Mouse (Mus musculus): Measurements from ENCODE around the gene Arpp21. TPM values are rescaled to one million over a fixed set of nuclear protein-coding genes. Genes with fewer than 3 reads are reported as not detected.
"Not testable (repeated sequence)": the region's sequence is repeated elsewhere in the genome, so short reads cannot be mapped to it uniquely, and the experiment has no call there.

The Arpp21 gene
- polyA plus RNA-seq, 1 experiment from 2014 or later: 0.83 TPM

DNA sequence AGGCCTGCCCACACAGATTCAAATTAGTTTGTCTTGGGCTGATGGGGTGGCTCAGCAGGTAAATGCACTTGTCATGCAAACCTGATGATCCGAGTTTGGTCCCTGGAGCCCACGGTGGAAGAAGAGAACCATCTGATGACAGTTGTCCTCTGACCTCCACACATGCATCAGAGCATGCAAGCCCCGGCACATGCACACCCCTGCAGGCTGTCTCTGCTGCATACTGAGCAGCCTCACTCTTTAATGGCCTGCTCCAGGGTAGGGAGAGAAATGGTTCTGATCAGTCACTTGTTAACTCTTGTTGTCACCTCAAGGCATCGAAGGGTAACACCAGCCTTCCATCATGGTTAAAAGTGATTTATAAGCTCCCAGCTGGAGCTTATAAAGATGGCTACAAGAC, 157.3 kb downstream of the Arpp21 start:
- 70% methylated on average over 4 of the region's 4 CpGs for WGBS (ENCODE audit: insufficient replicate concordance)
- ATAC-seq: no peak
- Histone ChIP-seq H3K4me1 (no peaks in the 10 kb centered on the region), H3K36me3 (no peaks in the 10 kb centered on the region), H3K27ac (no peak overlapping the region), H3K4me2 (no peak overlapping the region), H3K4me3 (no peak overlapping the region), H3K9ac (no peak overlapping the region), H3K9me3 (replicated peaks) (no peaks in the 10 kb centered on the region), H3K27me3 (replicated peaks) (no peaks in the 10 kb centered on the region)

DNA sequence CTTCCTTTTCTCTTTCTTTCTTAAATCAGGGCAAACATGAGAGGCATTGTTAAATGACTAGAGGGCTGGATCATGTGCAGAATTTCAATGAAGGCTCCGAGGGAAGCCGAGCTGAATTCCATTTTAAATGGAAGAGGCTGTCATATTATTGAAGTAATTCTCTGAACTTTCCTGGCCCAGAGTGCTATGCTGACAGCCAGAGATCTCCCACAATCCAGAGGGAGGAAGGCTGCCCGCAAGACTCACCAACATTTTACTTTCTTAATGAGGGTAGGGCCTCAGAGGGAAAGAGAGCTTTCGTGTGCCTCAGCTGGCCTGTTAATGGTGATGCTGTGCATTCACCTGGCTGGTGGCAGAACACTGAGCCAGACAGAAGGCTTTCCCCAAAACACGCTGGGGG, 160.5 kb downstream of the Arpp21 start:
- H3K4me3 ChIP-seq: no peak overlapping the region
- H3K4me1 ChIP-seq: 0 out of 2 replicates have a peak, but pooled peaks cover 6% of the 10 kb centered on the region
- H3K9me3 ChIP-seq (replicated peaks): no peaks in the 10 kb centered on the region
- no peaks in the 10 kb centered on the region for H3K36me3 ChIP-seq
- no peaks in the 10 kb centered on the region for H3K27me3 ChIP-seq (replicated peaks)
- H3K4me2 ChIP-seq: no peak overlapping the region
- H3K9ac ChIP-seq: no peak overlapping the region
- WGBS (ENCODE audit: insufficient replicate concordance): 75% methylated on average over 5 of the region's 5 CpGs
- H3K27ac ChIP-seq: no peak overlapping the region
- ATAC-seq: no peak

DNA sequence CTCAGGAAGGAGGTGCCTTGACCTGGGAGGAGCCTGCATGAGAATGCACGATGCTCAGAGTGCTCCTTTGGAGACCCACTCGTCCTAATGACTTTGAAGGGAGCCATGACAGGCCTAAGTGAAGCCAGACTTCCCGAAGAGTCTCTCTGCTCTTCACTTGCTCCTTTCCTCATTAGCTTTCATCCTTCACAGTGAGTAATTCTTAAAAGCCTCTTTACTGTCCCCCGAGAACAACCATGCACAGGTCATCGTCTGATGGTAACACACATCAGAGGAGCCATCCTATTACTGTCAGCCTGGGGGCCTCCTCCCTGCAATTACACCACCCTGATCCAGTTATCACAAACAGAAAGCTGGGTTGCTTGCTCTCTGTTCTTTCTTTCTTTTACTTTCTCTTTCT, 160.9 kb downstream of the Arpp21 start:
- Histone ChIP-seq H3K36me3 (no peaks in the 10 kb centered on the region), H3K9ac (no peak overlapping the region), H3K4me2 (no peak overlapping the region), H3K27me3 (replicated peaks) (no peaks in the 10 kb centered on the region), H3K4me1 (0 out of 2 replicates have a peak, but pooled peaks cover 6% of the 10 kb centered on the region), H3K27ac (no peak overlapping the region), H3K9me3 (replicated peaks) (no peaks in the 10 kb centered on the region), H3K4me3 (no peak overlapping the region)
- WGBS (ENCODE audit: insufficient replicate concordance): 60% methylated on average over 5 of the region's 5 CpGs
- no peak for ATAC-seq

DNA sequence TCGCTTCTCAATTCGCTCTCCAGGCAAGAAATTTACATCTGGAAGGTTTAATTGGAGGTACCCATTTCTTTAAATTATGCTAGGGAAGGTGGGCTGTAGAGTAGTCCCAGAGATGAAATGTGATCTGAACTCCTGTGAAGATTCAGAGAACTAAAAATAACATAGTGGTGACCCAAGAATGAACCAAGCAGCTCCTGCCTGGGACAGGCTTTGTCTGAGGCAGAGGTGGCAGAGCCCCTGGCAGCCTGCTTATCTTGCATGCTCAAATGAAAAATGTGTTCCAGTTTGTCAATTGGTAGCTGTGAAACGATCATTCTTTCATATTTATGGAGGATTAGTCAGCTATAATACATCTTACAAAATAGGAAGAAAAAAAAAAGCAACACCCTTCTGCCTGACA, 164.4 kb downstream of the Arpp21 start:
- Histone ChIP-seq H3K4me1 (peaks cover 9% of the 10 kb centered on the region; the same call in 1 of the 2 replicates), H3K4me3 (no peak overlapping the region), H3K36me3 (no peaks in the 10 kb centered on the region), H3K27ac (no peak overlapping the region), H3K27me3 (replicated peaks) (no peaks in the 10 kb centered on the region), H3K4me2 (no peak overlapping the region), H3K9ac (no peak overlapping the region), H3K9me3 (replicated peaks) (no peaks in the 10 kb centered on the region)
- 43% methylated on average over 3 of the region's 3 CpGs for WGBS (ENCODE audit: insufficient replicate concordance)
- ATAC-seq: no peak

DNA sequence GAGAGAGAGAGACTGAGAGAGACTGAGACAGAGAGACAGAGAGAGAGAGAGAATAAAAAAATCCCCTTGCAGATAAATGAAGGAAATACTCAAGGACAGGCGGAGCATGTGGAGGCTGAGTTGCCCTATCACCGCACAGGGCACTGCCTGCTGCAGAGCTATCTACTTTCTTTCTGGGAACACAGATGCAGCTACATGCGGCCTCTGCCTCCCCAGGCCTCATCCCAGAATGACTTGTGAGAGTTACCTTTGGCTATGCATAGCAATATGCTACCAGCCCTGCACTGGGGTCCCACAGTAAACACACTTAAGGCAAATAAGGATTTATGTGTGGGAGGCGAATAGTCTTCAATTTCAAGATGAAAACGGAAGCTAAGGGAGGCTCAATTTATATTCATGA, 164.8 kb downstream of the Arpp21 start:
- no peak overlapping the region for H3K4me2 ChIP-seq
- 39% methylated on average over 5 of the region's 5 CpGs for WGBS (ENCODE audit: insufficient replicate concordance)
- ATAC-seq: no peak

DNA sequence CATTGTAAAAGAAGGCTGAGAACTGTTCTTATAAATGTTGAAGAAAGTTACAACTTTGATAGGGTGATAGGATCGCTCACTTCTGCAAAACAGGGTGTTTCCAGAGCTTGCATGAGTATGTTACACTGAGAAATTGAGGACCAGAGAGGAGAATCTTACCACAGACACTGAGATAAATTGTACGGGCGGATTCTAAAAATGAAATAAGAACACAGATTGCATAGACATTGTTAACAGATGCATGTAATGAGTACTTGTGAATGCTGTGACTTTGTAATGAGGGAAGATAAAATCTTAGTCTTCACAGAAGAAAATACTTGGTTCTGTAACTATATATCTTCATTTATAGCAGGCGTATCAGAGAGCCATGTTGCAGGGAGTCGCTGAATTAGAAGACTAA, 167.5 kb downstream of the Arpp21 start:
- H3K27ac ChIP-seq: no peak overlapping the region
- no peaks in the 10 kb centered on the region for H3K27me3 ChIP-seq (replicated peaks)
- no peak overlapping the region for H3K4me3 ChIP-seq
- H3K4me1 ChIP-seq: peaks cover 9% of the 10 kb centered on the region; the same call in 1 of the 2 replicates
- H3K9ac ChIP-seq: no peak overlapping the region
- no peak overlapping the region for H3K4me2 ChIP-seq
- 68% methylated on average over 5 of the region's 5 CpGs for WGBS (ENCODE audit: insufficient replicate concordance)
- no peaks in the 10 kb centered on the region for H3K9me3 ChIP-seq (replicated peaks)
- no peak for ATAC-seq
- no peaks in the 10 kb centered on the region for H3K36me3 ChIP-seq

More for the DNA sequence above, 164.8 kb downstream of the Arpp21 start:
- Histone ChIP-seq H3K27me3 (replicated peaks) (no peaks in the 10 kb centered on the region), H3K4me1 (peaks cover 9% of the 10 kb centered on the region; the same call in 1 of the 2 replicates), H3K9me3 (replicated peaks) (no peaks in the 10 kb centered on the region), H3K9ac (no peak overlapping the region), H3K4me3 (no peak overlapping the region), H3K27ac (no peak overlapping the region), H3K36me3 (no peaks in the 10 kb centered on the region)

DNA sequence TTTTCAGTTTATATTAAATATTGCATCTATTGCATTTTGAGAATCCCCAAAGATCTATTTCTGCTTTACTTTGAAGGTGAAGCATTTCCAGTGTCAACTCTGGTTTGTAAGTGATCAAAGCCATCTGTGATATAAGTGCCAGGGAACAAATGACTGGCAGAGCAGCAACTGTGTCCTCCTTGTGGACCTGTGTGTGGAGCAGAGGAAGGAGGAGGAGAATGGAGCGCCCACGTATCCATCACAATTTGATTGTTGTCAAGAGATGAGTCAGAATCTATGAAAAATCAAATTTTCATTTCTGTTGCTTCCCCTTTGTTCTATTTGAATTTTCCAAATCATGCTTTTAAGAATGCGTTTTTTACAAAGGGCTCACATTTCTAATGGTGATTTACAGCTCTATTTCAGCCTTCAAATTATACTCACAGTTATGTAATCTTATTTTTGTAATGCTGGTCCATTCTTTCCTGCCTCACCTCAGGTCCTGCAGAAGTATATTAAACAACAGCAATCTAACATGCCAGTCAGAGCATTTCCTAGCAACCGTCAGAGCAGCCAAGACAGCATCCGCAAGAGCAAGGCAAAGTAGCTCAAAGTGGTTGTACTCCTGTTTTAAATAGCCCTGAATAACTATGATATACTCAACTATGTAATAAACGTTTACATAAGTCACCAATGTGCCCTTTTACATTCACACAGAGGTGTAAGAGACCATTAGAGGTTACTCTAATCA, 174.9 kb downstream of the Arpp21 start:
- 60% methylated on average over 6 of the region's 6 CpGs for WGBS (ENCODE audit: insufficient replicate concordance)
- 0 out of 2 replicates have a peak, but pooled peaks cover 4% of the 10 kb centered on the region for H3K27me3 ChIP-seq (replicated peaks)
- H3K27ac ChIP-seq: no peak overlapping the region
- H3K9ac ChIP-seq: no peak overlapping the region
- H3K4me3 ChIP-seq: no peak overlapping the region
- no peaks in the 10 kb centered on the region for H3K4me1 ChIP-seq
- ATAC-seq: no peak
- no peak overlapping the region for H3K4me2 ChIP-seq
- H3K36me3 ChIP-seq: no peaks in the 10 kb centered on the region
- no peaks in the 10 kb centered on the region for H3K9me3 ChIP-seq (replicated peaks)

DNA sequence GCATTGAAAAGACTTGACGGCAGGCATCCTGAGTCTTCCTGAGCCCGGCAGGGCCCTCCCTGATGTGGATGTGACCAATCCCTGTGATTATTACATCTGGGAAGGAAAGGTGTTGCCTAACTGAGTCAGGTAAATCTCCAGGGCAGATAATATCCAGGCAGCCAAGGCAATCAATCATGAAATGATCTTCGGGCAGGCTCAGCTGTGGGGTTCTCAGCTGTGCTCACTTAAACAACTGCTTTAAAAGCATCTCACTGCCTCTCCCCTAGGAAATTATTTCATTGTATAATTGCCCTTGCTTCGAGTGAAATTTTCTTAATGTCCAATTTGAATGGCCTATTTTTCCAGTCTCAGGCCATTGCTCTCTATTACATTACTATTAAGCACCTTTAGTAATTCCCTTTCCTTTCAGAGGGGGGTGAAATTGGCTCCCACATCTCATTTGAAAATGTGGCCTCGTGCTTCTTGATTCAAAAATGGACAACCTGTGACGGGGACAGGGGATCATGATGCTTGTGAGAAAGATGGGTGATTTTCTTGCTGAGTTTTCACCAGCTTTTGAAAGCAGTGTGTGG, 180.8 kb downstream of the Arpp21 start:
- Histone ChIP-seq H3K27ac (no peak overlapping the region), H3K4me1 (no peaks in the 10 kb centered on the region), H3K4me3 (no peak overlapping the region), H3K4me2 (no peak overlapping the region), H3K36me3 (no peaks in the 10 kb centered on the region), H3K27me3 (replicated peaks) (no peaks in the 10 kb centered on the region), H3K9ac (no peak overlapping the region), H3K9me3 (replicated peaks) (no peaks in the 10 kb centered on the region)
- WGBS (ENCODE audit: insufficient replicate concordance): 65% methylated on average over 6 of the region's 6 CpGs
- ATAC-seq: no peak

DNA sequence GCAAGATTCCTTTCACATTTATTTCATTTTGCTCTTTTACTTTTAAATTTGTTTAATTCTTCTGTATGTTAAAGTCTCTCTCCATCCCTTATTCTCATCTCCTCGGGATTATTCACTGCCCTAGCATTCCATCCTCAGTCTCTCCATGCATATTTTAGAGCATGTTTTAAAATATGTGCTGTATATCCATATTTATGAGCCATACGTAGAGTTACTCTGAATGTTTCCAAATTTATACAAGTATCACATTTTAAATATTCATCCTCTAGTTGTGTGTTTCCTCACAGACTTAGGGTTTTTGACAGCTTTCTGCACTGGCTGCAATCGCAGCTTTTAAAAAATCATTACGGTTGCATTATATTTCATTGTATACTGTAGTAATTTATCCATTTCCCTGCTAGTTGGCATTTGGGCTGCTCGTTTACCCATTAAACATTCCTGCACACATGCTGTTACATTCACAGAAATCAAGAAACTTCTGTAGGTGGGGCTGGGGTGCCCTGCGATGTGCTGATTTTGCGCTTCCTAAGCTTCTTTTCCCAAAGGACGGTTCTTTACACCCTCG, 187.8 kb downstream of the Arpp21 start:
- no peaks in the 10 kb centered on the region for H3K27me3 ChIP-seq (replicated peaks)
- H3K4me1 ChIP-seq: no peaks in the 10 kb centered on the region
- whole genome bisulfite sequencing (ENCODE audit: insufficient replicate concordance): 68% methylated on average over 9 of the region's 9 CpGs
- no peak overlapping the region for H3K9ac ChIP-seq
- H3K36me3 ChIP-seq: no peaks in the 10 kb centered on the region
- no peak overlapping the region for H3K4me2 ChIP-seq
- no peaks in the 10 kb centered on the region for H3K9me3 ChIP-seq (replicated peaks)
- no peak overlapping the region for H3K27ac ChIP-seq
- ATAC-seq: no peak
- H3K4me3 ChIP-seq: no peak overlapping the region

DNA sequence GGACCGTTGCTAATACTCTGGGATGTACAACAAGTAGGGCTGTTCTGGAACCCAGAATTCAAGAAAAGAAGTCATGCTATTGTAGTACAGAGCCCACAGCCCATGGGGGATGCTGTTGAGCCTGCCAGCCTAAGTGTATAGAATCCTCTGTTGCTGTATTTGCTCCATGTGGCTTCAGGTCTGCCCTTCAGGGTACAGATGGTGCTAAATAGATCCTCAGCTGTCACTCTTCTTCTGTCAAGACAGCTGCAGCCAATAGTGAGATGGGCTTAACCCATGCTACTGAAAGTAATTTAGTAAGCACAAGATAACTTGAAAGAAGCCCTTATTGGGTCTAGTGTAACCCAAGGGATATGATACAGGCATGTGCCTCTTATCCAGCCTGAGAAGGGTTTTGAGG, 195.2 kb downstream of the Arpp21 start:
- H3K36me3 ChIP-seq: no peaks in the 10 kb centered on the region
- no peak overlapping the region for H3K9ac ChIP-seq
- H3K4me1 ChIP-seq: no peaks in the 10 kb centered on the region
- no peak overlapping the region for H3K4me3 ChIP-seq
- no peaks in the 10 kb centered on the region for H3K9me3 ChIP-seq (replicated peaks)
- H3K27me3 ChIP-seq (replicated peaks): no peaks in the 10 kb centered on the region
- H3K27ac ChIP-seq: no peak overlapping the region
- WGBS (ENCODE audit: insufficient replicate concordance): 58% methylated on average over 1 of the region's 1 CpGs
- ATAC-seq: no peak
- no peak overlapping the region for H3K4me2 ChIP-seq

DNA sequence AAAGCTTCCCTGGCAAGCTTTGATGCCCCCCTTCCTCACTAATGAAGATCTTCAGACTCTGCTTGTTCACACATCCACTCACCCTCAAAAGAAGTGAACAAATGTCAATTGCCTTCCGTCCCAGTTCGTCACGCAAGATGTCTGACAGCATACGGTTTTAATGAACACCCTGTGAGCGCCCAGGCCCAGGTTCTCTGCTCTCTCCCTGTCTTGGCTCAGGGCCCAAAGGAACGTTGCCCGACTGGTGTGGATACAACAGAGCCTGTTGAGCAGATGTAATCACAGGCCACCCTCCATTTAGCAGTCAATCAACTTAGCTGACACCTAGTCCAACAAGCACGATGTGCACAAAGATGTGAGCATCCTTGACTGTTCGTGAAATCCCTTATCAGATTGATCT, 198.0 kb downstream of the Arpp21 start:
- Histone ChIP-seq H3K9me3 (replicated peaks) (no peaks in the 10 kb centered on the region), H3K4me3 (no peak overlapping the region), H3K4me1 (no peaks in the 10 kb centered on the region), H3K9ac (no peak overlapping the region), H3K27ac (no peak overlapping the region), H3K27me3 (replicated peaks) (no peaks in the 10 kb centered on the region), H3K4me2 (no peak overlapping the region), H3K36me3 (no peaks in the 10 kb centered on the region)
- 64% methylated on average over 9 of the region's 9 CpGs for WGBS (ENCODE audit: insufficient replicate concordance)
- ATAC-seq: no peak

DNA sequence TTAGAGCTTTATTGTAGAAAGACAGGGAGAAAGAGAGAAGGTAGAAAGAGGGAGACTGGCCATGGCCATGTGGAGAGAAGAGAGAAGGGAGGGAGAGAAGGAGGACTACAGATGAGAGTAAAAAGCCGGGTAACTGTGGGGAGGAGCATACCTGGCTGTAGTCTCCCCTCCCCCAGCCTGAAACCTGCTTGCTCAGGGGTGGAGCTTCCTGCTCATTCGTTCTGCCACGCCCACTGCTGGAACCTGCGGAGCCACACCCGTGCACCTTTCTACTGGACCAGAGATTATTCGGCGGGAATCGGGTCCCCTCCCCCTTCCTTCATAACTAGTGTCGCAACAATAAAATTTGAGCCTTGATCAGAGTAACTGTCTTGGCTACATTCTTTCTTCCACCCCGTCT, 201.9 kb downstream of the Arpp21 start:
- not testable (repeated sequence) for H3K4me2 ChIP-seq; ATAC-seq; H3K4me3 ChIP-seq; H3K36me3 ChIP-seq; H3K27me3 ChIP-seq (replicated peaks); H3K27ac ChIP-seq; H3K4me1 ChIP-seq; H3K9ac ChIP-seq; H3K9me3 ChIP-seq (replicated peaks)
- 26% methylated on average over 3 of the region's 10 CpGs for WGBS (ENCODE audit: insufficient replicate concordance)

Measured in liver, embryonic 12.5 days (tissue).